Mouse (Mus musculus) lung, postnatal 0 days (tissue): ENCODE measurements around the gene Pts.

Experiments
- CTCF ChIP-seq: IDR thresholded peaks from 2 replicates; pipeline ENCODE4 v1.5.1; 2016; ENCODE audit warnings: antibody characterized with exemption, mild to moderate bottlenecking
- EP300 ChIP-seq: IDR thresholded peaks from 2 replicates; pipeline ENCODE4 v1.6.1; 2016; ENCODE audit warnings: antibody characterized with exemption, mild to moderate bottlenecking, control low read depth

- no peak for TF ChIP-seq CTCF
- TF ChIP-seq EP300, result no peak
Observed at GRCm38 (mm10) chr9:50533791-50534190, 5.3 kb upstream of the Pts start.
